Mouse (Mus musculus) yolk sac, embryonic 10.5 days (tissue): Measurements from ENCODE around the gene Ngef.

Experiments
- DNase-seq: peaks from one replicate; pipeline ENCODE4 v3.0.0-alpha.2; 2017; ENCODE audit warnings: low spot score

The Ngef gene

DNA sequence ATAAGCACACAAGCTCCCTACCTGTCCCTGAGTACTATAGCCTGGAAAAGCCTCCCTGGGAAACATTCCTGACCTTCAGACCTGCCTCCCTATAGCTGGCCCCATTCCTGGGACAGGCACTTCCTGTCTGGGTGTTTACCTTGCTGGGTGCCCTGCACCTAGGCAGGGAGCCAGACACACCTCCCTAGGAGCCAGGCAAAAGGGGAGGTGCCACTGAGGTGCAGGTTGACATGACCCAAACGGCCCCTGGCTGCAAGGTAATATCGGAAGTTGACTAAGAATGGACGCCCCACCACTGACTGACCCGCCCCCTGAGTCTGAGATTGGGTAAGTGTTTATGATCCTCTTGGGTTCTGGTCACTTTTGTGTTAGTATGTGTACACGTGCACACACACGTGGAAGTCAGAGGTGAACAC is at the start of gene Ngef:
Gene Ngef, minus strand, starts transcription at position 71 of the 416 bp plus-strand sequence.
- peak; percentile 42 for DNase-seq

DNA sequence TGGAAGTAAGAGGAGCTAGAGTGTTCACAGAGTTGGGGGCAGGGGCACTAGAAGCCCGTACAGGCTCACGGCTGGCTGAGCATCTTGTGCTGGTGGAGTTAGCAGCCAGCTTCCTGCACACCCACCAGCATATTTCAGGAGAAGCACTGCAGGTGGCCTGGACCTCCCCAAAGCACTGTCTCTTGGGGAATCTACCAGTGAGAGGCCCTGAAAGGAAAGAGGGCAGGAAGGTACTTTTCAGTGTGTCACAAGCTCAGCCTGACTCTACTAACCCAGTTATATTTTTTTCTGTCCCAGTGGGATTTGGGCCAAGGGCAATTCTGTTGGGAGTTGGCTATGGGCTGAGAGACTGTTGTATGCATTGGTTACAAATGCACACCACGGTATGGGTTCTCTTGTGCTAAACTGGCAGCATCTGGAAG is 48.2 kb upstream of the Ngef start:
- DNase-seq: no peak

DNA sequence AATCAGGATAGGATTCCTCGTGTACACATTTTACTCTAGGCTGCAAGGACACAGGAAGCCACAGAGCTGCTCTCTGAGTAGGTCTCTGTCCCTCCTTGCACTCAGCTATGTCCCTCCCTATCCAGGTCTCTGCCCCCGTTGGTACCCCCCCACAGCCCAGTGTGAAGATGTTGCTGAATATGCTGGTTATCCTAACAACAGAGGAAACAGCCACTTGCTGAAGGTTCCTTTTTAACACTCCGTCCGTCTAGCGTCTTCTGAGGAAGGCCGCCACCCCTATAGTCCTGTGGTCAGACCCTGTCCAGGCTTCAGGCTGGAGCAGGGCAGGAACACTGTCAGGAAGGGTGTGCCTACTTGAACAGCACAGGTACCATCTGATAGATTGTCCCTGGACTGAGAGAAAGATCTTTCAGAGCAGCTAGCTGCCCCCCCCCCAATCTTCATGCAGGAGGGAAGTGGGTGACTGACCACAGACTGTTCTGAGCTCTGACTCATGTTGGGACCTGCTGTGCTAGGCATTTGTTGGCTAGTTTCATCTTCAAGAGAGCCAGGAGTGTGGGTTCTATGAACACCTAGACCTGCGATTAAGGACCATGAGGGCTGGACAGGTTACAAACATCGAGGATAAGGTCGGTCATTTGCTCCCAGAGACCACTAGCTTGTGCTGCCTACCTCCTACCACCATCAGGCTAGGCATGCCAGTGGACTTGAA is 47.6 kb upstream of the Ngef start:
- no peak for DNase-seq

DNA sequence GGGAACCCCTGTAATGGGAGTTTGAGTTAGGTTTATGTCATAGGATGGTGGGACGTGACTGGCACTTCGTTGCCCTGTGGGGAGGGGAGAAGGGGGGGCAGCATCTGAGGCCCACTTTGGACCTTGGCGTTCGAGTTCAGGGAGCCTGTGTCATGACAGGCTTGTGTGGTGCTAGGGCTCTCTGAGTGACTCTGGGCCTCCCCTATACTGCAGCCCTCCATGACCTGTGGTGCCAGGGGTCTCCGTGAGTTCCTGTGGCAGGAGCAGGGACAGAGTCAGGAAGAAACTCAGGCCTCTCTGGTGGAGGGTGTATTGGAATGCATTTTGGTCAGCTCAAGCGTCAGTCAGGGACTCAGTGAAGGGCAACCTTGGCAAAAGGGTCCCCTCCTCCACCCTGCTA is 47.0 kb upstream of the Ngef start:
- no peak for DNase-seq

DNA sequence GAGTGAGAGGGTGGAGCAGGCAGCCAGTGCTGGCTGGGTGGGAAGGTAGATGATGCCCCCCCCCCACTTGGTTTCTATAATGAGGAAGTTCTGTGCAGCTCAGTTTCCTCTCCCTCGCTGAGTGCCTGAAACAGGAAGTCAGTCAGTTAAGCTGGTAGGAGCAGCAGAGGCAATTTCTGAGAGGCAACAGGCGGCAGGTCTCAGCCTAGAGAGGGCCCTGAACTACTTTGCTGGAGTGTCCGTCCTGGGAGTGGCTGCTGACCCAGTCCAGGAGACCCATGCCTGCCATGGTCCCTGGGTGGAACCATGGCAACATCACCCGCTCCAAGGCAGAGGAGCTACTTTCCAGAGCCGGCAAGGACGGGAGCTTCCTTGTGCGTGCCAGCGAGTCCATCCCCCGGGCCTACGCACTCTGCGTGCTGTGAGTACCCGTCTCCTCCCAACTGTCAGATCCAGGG is 46.6 kb upstream of the Ngef start, which contains the start of gene Inpp5d:
Gene Inpp5d, plus strand, starts transcription at position 102 of the 458 bp plus-strand sequence.
- no peak for DNase-seq

DNA sequence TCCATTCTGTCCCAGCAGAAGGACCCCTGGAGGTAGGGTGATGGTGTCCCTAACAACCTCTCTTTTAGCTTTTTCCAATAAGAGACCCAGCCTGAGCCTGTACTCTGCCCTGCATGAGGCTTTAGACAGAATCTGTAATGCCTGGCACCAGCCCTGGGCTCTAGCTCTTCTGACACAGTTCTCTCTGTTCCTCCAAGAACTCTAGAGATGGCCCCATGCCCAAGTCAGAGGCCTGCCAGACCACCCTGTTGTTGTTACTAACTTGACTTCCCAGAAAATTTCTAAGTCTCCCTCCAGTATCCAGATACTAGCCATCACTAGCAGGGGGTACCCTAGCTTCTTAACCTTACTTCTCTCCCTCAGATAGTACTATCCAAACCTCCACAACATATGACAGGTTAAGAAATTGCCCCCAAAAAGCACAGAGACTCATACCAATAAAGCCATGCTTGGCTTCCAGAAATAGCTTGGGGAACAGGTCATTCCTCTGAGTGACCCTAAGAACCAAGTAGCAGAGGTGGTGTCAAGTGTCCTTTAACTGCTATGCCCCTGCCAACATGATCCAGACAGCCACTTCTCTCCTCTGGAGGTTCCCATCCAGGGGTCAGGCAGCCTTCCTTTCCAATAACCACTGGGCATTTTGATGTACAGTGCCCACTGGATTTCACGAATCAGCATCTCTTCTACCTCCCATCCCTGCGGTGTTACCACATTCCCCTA is 41.1 kb upstream of the Ngef start:
- DNase-seq: no peak

DNA sequence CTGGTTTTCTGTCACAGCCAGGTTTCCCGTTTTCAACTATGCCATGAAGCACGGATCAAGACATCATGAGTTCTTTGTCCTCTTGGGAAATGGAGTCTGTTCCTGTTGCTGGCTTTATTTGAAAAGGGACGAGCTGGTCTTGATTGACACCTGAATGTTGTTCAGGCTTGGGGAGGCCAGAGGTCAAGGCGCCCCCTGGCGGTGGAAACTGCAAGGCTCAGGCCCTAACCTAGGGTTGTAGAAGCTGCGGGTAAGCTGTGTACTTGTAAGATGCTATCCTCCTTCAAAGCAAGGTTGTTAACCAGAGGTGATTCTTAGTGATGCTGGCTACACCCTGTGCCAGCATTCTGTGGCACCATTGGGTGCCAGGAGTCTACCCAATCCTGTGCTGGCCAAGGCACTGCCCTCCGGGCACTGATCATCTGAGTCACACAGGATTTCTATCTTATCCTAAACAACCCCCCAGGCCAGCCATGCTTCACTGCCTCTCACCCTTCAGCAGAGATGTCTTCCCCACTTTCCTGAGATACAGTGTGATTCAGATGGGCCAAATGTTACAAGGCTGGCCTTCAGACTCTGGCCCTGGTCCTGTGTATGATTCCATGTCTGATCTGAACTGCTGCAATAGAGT is 34.9 kb upstream of the Ngef start:
- no peak for DNase-seq

DNA sequence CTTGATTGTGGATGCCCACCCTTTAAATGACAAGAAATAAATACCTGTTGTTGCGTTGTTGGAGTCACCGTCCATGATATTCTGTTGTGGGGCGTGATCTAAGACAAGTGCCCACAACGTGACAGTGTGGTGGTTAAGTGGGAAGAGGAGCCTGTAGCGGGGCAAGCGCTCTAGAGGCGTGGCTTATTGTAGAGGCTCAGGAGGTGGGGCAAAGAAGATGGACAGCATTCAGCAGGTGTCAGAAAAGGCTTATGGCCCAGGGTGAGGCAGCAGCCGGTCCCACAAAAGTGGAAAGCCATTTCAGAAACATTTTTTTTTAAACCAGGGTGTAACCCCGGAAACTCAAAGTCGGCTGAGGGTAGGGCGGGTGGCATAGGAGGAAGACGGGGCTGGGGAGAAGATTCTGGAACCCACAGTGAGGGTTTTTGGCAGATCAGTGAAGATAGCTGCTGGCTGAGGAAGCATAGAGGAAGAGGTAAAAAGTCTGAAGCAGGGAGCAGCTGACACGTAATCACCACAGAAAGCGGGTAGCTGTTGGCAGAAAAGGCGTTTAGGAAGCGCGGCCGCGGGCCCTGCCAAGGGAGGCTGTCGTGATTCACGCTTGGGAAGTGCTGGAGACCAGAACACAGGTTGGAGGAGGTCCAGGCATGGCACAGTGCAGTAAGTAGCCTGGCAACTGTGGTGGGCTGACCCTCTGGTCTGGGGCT is 33.9 kb upstream of the Ngef start:
- DNase-seq: no peak

DNA sequence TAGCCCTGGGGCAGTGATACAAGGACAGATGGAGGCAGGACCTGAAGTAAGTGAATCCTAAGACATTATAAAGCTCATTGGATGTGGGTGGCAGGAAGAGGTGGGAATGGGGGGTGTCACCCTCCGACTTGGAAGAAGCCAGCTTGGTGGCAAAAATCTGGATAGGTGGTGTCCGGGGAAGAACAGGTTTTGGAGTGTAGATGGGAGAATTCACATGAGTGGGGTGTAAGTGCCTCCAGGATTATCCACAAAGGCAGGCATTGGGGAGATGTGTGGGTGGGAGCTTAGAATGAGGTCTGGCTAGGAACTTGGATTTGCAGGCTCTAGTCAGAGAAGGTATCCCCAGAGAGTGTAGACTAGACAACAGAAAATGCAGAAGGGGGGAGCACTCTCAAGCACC is 31.6 kb upstream of the Ngef start:
- no peak for DNase-seq

DNA sequence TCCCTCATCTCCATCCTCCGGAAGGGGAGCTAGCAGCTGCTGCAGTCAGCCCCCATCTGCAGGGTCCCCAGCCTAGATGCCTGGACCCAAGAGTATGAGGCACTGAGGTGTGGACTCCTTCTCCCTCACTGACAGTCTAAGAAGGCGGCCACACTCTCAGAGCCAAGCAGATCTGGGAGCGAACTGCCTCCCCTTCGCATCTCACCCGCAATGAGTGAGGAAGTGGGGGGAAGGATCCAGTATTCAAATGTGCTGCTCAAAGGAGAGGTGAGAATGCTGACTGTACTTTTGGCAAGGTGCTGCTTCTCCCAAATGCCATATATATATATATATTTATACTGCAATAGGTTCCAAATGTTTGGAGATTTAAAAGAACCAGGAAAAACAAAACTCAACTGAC is 29.7 kb upstream of the Ngef start:
- DNase-seq: no peak

DNA sequence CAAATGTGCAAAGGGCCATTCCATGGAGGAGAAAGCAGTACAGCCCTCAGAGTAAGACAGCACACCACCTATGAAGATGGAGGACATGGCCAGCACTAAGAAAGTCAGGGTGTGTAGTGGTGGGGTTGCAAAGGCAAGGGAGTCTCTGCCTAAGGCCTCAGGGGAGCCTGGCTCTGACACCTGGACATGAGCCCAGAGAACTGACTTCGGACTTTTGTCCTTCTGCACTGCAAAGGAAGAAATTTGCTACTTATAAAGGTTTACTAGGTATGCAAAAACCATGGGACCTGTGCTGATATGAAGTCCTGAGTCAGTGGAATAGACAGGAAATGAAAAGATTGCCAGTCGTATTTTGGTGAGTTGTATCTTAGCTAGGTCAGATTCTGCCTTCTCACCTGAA is 28.1 kb upstream of the Ngef start:
- no peak for DNase-seq

DNA sequence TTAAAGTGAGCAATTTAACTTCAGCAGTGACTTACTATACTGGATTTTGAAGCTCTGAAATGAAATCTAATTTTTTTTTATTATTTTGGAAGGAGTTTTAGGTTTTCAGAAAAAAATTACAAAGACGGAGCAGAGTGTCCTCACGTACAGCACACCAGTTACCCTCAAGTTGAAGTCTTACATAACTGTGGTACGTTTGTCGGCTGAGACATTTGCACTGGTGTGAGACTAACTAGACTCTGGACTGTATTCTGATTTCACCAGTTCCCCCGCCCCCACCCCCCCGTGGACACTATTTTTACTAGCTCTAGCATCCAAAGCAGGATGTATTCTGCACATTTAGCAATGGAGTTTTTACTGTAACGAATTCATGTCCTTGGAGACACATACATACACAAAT is 26.9 kb upstream of the Ngef start:
- DNase-seq: no peak

DNA sequence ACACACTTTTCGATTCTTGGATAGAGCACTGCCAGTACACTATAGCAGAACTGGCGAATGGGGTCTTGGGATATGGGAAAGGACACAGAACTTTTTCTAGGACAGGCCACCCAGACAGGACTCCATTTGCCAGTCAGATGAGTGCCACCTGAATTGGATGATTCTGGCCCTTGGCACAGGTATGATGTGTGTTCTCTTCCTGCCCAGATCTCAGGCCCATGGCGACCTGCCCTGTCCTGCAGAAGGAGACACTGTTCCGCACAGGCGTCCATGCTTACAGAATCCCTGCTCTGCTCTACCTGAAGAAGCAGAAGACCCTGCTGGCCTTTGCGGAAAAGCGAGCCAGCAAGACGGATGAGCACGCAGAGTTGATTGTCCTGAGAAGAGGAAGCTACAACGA is 21.0 kb upstream of the Ngef start:
- DNase-seq: no peak

DNA sequence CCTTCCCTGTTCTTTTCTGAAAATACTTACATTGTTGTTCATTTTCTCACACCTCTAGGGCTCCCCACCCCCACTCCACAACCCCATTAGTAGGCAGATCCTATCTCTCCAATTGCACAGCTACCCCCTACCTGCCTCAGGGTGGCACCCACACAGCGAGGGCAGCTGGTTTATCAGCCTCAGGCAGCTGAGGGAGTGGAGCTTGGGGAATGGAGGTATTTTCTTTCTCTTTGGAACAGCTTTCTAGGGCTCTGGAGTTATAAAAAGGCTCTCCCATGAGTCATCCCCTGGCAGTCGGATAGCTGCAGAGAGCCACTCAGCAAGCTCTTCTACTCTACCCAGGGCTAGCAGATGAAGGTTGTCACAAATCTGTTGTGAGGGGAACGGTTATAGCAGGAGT is 20.6 kb upstream of the Ngef start:
- DNase-seq: no peak

DNA sequence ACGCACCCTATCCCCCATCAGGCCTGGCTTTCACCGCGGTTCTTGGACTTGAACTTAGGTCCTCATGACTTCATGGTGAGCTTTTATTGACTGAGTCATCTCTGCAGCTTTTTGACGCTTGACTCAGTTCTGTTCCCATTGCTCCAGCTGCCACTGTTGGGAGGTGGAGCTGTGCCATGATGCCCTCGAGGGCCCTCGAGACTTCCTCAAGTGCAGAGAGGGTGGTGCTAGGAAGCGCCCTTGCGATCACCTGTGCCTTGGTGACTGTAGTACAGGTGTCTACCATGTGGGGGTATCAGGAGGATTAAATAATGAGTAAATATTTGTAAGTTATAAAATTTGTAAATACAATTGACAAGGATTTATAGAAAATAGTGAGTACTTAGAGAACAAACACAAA is 16.3 kb upstream of the Ngef start:
- no peak for DNase-seq

DNA sequence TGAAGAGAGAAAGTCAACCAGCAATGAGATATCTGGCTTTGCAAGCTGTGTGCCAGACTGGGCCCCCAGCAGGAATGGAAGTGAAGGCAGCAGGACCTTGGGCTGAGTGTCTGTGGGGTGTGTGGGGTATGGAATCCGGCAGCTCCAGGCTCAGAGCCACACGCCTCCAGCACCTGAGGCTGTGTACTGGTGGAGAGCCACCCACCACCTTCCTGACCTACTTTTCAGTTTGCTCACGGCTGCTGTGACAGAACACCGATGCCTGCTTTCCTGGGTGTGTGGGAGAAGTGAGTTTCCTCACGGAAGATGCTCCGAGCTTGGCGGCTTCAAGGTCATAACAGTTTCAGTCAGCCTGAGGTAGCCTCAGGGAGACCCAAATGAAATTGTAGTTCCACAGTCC is 15.5 kb upstream of the Ngef start:
- no peak for DNase-seq

DNA sequence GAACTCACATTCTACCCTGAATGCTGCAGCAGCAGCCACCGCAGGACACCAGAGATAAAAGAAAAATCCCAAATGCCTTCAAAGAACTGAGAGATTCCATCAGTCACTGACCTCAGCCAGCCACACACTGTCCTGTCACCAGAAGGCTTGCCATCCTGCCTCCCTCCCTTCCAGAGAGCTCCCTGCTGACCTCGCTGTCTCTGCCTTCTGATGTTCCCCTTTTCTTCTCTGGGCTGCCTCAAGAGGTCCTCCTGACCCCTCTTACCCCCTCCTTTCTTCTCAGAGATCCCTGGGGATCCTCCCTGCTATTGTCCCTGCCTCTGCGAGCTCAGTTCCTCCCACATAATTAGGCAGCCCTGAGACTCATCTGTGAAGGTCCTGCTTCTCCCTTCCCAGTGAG is 7.2 kb upstream of the Ngef start:
- DNase-seq: no peak

DNA sequence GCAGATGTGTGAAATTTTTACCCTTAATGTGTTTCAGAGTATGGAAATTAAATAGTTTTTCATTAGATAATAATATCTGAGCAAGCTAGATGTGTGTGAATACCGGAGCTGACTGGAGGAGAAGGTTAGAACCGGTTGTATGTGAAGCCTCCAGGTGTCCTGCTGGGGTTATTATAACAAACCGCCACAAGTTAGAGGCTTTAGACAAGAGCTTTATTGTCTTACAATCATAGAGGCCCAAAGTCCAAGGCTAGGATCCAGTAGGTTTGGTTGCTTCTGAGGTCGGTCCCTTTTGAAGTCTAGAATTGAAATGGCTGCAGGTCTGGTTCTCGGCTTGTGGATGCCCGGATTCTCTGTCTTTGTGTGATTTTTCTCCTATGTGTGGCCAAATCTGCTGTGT is 5.3 kb upstream of the Ngef start:
- DNase-seq: no peak

DNA sequence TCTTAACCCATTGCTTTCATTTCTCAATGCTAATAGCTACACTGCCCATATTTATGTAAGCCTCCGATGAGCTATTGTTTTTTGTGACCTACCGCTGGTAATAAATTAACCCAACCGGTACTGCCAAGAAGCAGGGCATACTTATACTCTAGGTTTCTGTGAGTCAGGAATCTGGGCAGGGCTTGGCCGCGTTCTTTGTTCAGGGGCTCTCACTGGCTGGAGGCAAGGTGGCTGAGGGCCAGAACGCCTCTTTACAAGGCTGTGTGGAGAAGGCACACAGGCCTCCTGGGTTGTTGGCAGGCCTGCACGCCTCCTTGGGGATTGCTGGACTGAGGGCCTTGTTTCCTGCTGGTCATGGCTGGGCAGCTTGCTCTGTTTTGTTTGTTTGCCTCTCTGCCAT is 1.1 kb upstream of the Ngef start:
- DNase-seq: no peak

DNA sequence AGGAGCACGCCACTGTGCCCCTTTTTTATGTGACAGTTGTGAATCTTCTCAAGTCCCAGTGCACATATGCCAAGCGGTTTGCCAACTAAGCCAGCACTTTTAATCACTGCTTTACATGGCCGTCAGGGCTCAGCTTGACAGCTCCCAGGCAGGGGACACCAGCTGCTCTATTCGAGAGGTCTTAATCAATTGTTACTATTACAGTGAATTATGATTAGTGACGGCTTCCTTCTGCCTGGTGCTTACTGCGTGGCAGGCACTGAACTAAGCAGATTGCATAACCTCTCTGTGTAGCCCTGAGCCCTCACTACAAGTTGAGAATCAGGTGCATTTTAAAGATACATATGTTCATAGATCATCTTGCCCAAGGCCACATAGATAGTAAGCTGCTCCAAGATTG is 683 bp upstream of the Ngef start:
- DNase-seq: no peak

DNA sequence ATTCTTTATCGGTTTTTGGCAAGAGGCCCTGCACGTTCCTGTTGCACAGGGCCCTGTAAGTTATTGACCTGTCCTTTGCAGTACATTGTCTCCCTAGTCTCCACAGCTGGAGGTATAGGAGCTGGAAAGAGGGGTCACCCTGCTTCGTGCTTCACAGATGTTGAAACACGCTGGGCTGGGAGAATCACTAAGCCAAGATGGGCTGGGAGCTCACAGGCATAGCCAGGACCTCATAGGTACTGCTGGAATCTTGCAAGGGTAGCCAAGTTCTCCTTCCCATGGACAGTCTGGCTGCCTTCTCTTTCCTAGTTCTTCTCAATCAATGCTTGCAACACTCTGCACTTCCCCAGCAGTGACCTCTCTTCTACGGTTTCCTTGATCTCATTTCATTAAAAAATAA is 409 bp downstream of the Ngef start:
- DNase-seq: no peak

DNA sequence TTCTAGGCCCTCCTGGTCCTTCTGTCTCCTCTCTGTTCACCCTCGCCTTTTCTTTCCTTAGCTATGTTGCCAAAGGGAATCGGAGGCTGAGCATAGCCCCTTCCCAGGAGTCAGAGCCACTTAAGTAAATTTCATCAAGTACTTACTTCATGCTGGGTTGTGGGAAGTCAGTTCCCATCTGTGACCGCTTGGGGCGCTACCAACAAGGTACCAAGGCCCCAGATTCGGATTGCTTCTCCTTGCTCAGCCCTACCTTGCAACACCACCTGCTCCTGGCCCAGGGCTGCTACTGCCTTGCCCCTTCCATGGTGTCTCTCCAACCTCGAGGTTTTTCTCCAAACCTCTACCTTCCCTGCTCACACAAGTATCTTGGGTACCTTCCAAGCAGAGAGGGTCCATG is 5.3 kb downstream of the Ngef start:
- no peak for DNase-seq

DNA sequence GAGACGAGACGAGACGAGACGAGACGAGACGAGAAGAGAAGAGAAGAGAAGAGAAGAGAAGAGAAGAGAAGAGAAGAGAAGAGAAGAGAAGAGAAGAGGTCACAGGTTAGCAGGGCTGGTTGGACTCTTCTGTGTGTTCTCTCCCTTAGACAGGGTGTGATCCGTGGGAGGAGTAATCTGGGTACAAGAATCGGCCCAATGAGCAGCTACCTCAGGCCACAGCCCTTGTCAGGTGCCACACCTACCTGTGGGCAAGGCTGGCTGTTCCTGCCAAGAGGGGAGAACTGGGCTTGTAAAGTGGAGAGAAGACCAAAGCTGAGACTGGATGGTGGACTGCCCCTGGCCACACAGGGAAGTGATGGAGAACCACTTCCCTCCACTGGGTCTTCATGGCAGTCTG is 7.9 kb downstream of the Ngef start:
- DNase-seq: no peak
